In the genomic region with DNA sequence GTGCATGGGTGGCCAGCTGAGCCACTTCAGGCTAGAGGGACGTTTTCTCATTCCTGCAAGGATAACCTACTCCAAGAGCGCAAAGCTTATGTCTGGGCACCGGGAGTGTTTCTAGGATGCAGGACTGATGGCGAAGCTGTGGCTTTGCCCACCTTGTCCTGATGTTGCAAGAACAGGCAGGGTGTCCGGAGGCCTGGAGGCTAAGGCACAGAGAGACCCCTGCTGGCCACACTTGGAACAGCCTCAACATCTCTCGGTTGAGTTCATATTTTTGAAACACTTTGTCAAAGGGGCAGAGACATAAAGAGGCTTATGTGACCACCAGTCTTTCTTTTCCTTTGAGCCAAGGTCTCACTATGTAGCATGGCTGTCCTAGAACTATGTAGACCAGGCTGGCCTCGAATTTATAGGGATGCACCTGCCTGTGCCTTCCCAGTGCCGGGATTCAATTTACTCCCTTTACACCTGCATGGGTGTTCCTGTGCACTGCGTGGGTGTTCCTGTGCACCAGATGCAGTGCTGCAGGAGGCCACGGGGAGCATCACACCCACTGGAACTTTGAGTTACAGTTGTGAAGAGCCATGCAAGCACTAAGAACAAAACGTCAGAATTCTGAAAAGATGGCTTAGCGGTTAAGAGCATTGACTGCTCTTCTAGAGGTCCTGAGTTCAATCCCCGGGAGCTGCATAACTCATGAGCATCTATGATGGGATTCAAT, we compare ENCODE assay signal across 8 mouse cellular contexts. TPM values are rescaled to one million over a fixed set of nuclear protein-coding genes. Genes with fewer than 3 reads are reported as not detected.
A peak's percentile ranks its signal among the peaks of the same experiment; 100 is the strongest.
DNase-seq lines count a peak whose midpoint lies in the region; ATAC-seq and TF ChIP-seq lines count a peak whose summit lies in the region.

No protein-coding gene starts in this region.

- H3K4me1 ChIP-seq in forebrain, embryonic 13.5 days = 0 out of 2 replicates have a peak, but pooled peaks cover 4% of the 10 kb centered on the region
- H3K4me1 ChIP-seq in forebrain, embryonic 15.5 days = peaks cover 5% of the 10 kb centered on the region
- no peaks in the 10 kb centered on the region for H3K4me1 ChIP-seq in spleen, adult 2 months (ENCODE audit: control insufficient read depth, insufficient read depth, insufficient read length)

- DNase-seq in brain, embryonic 14.5 days (ENCODE audit: low read depth) = peak; percentile 78
- DNase-seq in fibroblast of lung, adult 2 months (ENCODE audit: low read depth) = peak; percentile 20
- peak; percentile 59 to 84 for DNase-seq in kidney, postnatal 36 days
- DNase-seq in lung, postnatal 14 days = peak; percentile 80
- DNase-seq in spleen, adult 2 months (ENCODE audit: low read depth in 1 of 2, low spot score in 2 of 2) = peak; percentile 41 to 68

- H3K4me2 ChIP-seq in forebrain, embryonic 13.5 days = no peak overlapping the region
- H3K4me2 ChIP-seq in forebrain, embryonic 15.5 days (replicated peaks) = no peak overlapping the region

- H3K9me3 ChIP-seq in forebrain, embryonic 13.5 days (replicated peaks) = no peaks in the 10 kb centered on the region
- H3K9me3 ChIP-seq in forebrain, embryonic 15.5 days = no peaks in the 10 kb centered on the region

- H3ac ChIP-seq in C2C12 (ENCODE audit: control insufficient read depth, insufficient read length, low read depth) = no peak overlapping the region

- H3K79me3 ChIP-seq in C2C12 (ENCODE audit: low read depth) = no peaks in the 10 kb centered on the region

- no peak for ATAC-seq in forebrain, embryonic 13.5 days
- no peak for ATAC-seq in forebrain, embryonic 15.5 days (replicated peaks)

- peak; percentile 67 for TF ChIP-seq CTCF in C2C12 (IDR thresholded peaks at IDR 0.05; ENCODE audit: control insufficient read depth, insufficient read depth, insufficient read length)
- peak; percentile 94 for TF ChIP-seq CTCF in brain, embryonic 14.5 days (IDR thresholded peaks at IDR 0.05; ENCODE audit: borderline replicate concordance, extremely low read depth, insufficient read depth, insufficient read length)
- peak; percentile 87 for TF ChIP-seq CTCF in spleen, adult 2 months (IDR thresholded peaks at IDR 0.05; ENCODE audit: extremely low read depth, insufficient read depth, insufficient read length, insufficient replicate concordance)

- H3K36me3 ChIP-seq in forebrain, embryonic 13.5 days (ENCODE audit: poor library complexity, severe bottlenecking) = peaks cover 44% of the 10 kb centered on the region
- peaks cover 40% of the 10 kb centered on the region for H3K36me3 ChIP-seq in forebrain, embryonic 15.5 days
- peaks cover 23% of the 10 kb centered on the region for H3K36me3 ChIP-seq in C2C12 (ENCODE audit: control insufficient read depth, insufficient read depth)
- H3K36me3 ChIP-seq in spleen, adult 2 months (ENCODE audit: control insufficient read depth, insufficient read depth, low read length) = peaks cover 21% of the 10 kb centered on the region

- no peak overlapping the region for H3K27ac ChIP-seq in forebrain, embryonic 13.5 days
- H3K27ac ChIP-seq in forebrain, embryonic 15.5 days (replicated peaks) = no peak overlapping the region
- no peak overlapping the region for H3K27ac ChIP-seq in spleen, adult 2 months (ENCODE audit: insufficient read depth, low read length)

- no peaks in the 10 kb centered on the region for H3K79me2 ChIP-seq in C2C12 (ENCODE audit: control insufficient read depth, insufficient read depth)

- 29% methylated on average over 13 of the region's 13 CpGs for WGBS in forebrain, embryonic 13.5 days
- WGBS in forebrain, embryonic 15.5 days = 35% methylated on average over 13 of the region's 13 CpGs
- 28% methylated on average over 13 of the region's 13 CpGs for WGBS in spleen, adult 2 months

- H3K4me3 ChIP-seq in forebrain, embryonic 13.5 days = no peak overlapping the region
- H3K4me3 ChIP-seq in forebrain, embryonic 15.5 days = no peak overlapping the region
- H3K4me3 ChIP-seq in C2C12 (ENCODE audit: insufficient read depth, poor library complexity, severe bottlenecking) = no peak overlapping the region
- no peak overlapping the region for H3K4me3 ChIP-seq in spleen, adult 2 months (ENCODE audit: extremely low read depth, insufficient read depth, insufficient read length)

- no peaks in the 10 kb centered on the region for H3K27me3 ChIP-seq in forebrain, embryonic 13.5 days
- no peaks in the 10 kb centered on the region for H3K27me3 ChIP-seq in forebrain, embryonic 15.5 days
- H3K27me3 ChIP-seq in C2C12 (ENCODE audit: control insufficient read depth, insufficient read depth, insufficient read length) = no peaks in the 10 kb centered on the region
- H3K27me3 ChIP-seq in spleen, adult 2 months (ENCODE audit: control insufficient read depth, insufficient read depth, low read length) = no peaks in the 10 kb centered on the region

- H3K9ac ChIP-seq in forebrain, embryonic 13.5 days = 0 out of 2 replicates have a peak overlapping the region, but pooled peaks have one; percentile 5
- no peak overlapping the region for H3K9ac ChIP-seq in forebrain, embryonic 15.5 days (replicated peaks)

- TF ChIP-seq POLR2A in brain, embryonic 14.5 days (IDR thresholded peaks at IDR 0.05; ENCODE audit: borderline replicate concordance, extremely low read depth, insufficient read depth, insufficient read length, poor library complexity, severe bottlenecking) = no peak
- TF ChIP-seq POLR2A in spleen, adult 2 months (IDR thresholded peaks at IDR 0.05; ENCODE audit: low read depth, low read length) = no peak

TF ChIP-seq in C2C12, 6 proteins besides CTCF, POLR2A, EP300 and RAD21:
- no peak for TF ChIP-seq FOSL1 (IDR thresholded peaks at IDR 0.05; ENCODE audit: insufficient read depth, low read length, poor library complexity, severe bottlenecking)
- TF ChIP-seq MAX (IDR thresholded peaks at IDR 0.05) = no peak
- TF ChIP-seq USF1 (IDR thresholded peaks at IDR 0.05; ENCODE audit: low read depth) = no peak
- no peak for TF ChIP-seq MYOG (IDR thresholded peaks at IDR 0.05; ENCODE audit: control insufficient read depth, extremely low read depth, insufficient read length)
- TF ChIP-seq CEBPB (IDR thresholded peaks at IDR 0.05; ENCODE audit: low read depth) = peak; percentile 82

RNA-seq across cellular contexts. Expression of a gene that starts 4.4 kb away (rescaled TPM):
- polyA plus RNA-seq in forebrain, embryonic 13.5 days (2015; fragmentation: Nextera tagmentation; extraction: Ambion mirVana) = 33.4 and 37.8 TPM in 2 replicates
- polyA plus RNA-seq in forebrain, embryonic 15.5 days (2015; fragmentation: Nextera tagmentation; extraction: Ambion mirVana) = 46.3 TPM in 2 replicates
- 11.6 TPM for polyA plus RNA-seq in C2C12 (2012; fragmentation: generic; extraction: Trizol)
- polyA plus RNA-seq in brain, embryonic 14.5 days (2012; rRNA removed) = 70.0 and 77.9 TPM in 2 replicates
- polyA plus RNA-seq in spleen, adult 2 months (2012; rRNA removed) = 22.3 and 26.0 TPM in 2 replicates

RNA-seq across cellular contexts. Expression of a gene that starts 16.2 kb away (rescaled TPM):
- 13.4 and 15.0 TPM in 2 replicates for polyA plus RNA-seq in forebrain, embryonic 13.5 days (2015; fragmentation: Nextera tagmentation; extraction: Ambion mirVana)
- polyA plus RNA-seq in forebrain, embryonic 15.5 days (2015; fragmentation: Nextera tagmentation; extraction: Ambion mirVana) = 32.6 and 36.0 TPM in 2 replicates
- polyA plus RNA-seq in C2C12 (2012; fragmentation: generic; extraction: Trizol) = 0.28 TPM
- polyA plus RNA-seq in brain, embryonic 14.5 days (2012; rRNA removed) = 41.5 and 66.5 TPM in 2 replicates
- 0.04 TPM in 1 of 2 replicates, not detected in the other for polyA plus RNA-seq in spleen, adult 2 months (2012; rRNA removed)

RNA-seq across cellular contexts. Expression of a gene that starts 18.4 kb away (rescaled TPM):
- 273 and 305 TPM in 2 replicates for polyA plus RNA-seq in forebrain, embryonic 13.5 days (2015; fragmentation: Nextera tagmentation; extraction: Ambion mirVana)
- polyA plus RNA-seq in forebrain, embryonic 15.5 days (2015; fragmentation: Nextera tagmentation; extraction: Ambion mirVana) = 316 and 320 TPM in 2 replicates
- polyA plus RNA-seq in C2C12 (2012; fragmentation: generic; extraction: Trizol) = 154 TPM
- 326 and 369 TPM in 2 replicates for polyA plus RNA-seq in brain, embryonic 14.5 days (2012; rRNA removed)
- polyA plus RNA-seq in spleen, adult 2 months (2012; rRNA removed) = 88.8 and 114 TPM in 2 replicates

RNA-seq across cellular contexts. Expression of a gene that starts 26.9 kb away (rescaled TPM):
- polyA plus RNA-seq in forebrain, embryonic 13.5 days (2015; fragmentation: Nextera tagmentation; extraction: Ambion mirVana) = 14.8 and 17.6 TPM in 2 replicates
- 30.8 and 32.1 TPM in 2 replicates for polyA plus RNA-seq in forebrain, embryonic 15.5 days (2015; fragmentation: Nextera tagmentation; extraction: Ambion mirVana)
- 0.25 TPM for polyA plus RNA-seq in C2C12 (2012; fragmentation: generic; extraction: Trizol)
- 13.3 and 13.6 TPM in 2 replicates for polyA plus RNA-seq in brain, embryonic 14.5 days (2012; rRNA removed)
- polyA plus RNA-seq in spleen, adult 2 months (2012; rRNA removed) = 0.75 and 0.91 TPM in 2 replicates

RNA-seq across cellular contexts. Expression of a gene that starts 28.2 kb away (rescaled TPM):
- 55.8 and 60.5 TPM in 2 replicates for polyA plus RNA-seq in forebrain, embryonic 13.5 days (2015; fragmentation: Nextera tagmentation; extraction: Ambion mirVana)
- polyA plus RNA-seq in forebrain, embryonic 15.5 days (2015; fragmentation: Nextera tagmentation; extraction: Ambion mirVana) = 60.0 and 61.7 TPM in 2 replicates
- 67.3 TPM for polyA plus RNA-seq in C2C12 (2012; fragmentation: generic; extraction: Trizol)
- 69.5 and 86.1 TPM in 2 replicates for polyA plus RNA-seq in brain, embryonic 14.5 days (2012; rRNA removed)
- polyA plus RNA-seq in spleen, adult 2 months (2012; rRNA removed) = 17.9 and 27.2 TPM in 2 replicates

Comparison
In these comparisons a context has a peak if more than half of its experiments do, and no peak if none do; other contexts are left out.
1. DNase-seq: peak in every context shown above with its lines; median percentile 80 in lung, postnatal 14 days; 78 in brain, embryonic 14.5 days; 72 in kidney, postnatal 36 days; 54 in spleen, adult 2 months; 20 in fibroblast of lung, adult 2 months.
2. RNA of a gene that starts 16.2 kb away (polyA plus RNA-seq): 41.5 to 66.5 TPM in brain, embryonic 14.5 days, 32.6 to 36.0 TPM in forebrain, embryonic 15.5 days and 13.4 to 15.0 TPM in forebrain, embryonic 13.5 days; 0.28 TPM in C2C12 (single experiment) and 0.04 TPM in spleen, adult 2 months; every median in the first group is over 10 times any median in the second.
3. Peak in every context shown above with its lines, with median percentiles within 50 percentile points of each other: CTCF ChIP-seq.